In genomic region chr11:99084366-99084765, GRCm38 (mm10) we compare ENCODE assay signal across 23 mouse cellular contexts. TPM values are rescaled to one million over a fixed set of nuclear protein-coding genes. Genes with fewer than 3 reads are reported as not detected.
DNase-seq lines count a peak whose midpoint lies in the region; ATAC-seq and TF ChIP-seq lines count a peak whose summit lies in the region.
"Had no signal": no experiment of that assay in that cellular context is flagged by ENCODE, and none has a peak within 500 bp of the region (broad histone marks: within the 10 kb centered on the region; RNA-seq: fewer than 3 reads in every experiment).

No protein-coding gene starts in this region.

- peaks cover 48% of the 10 kb centered on the region for H3K4me1 ChIP-seq in limb, embryonic 15.5 days
- H3K4me1 ChIP-seq in thymus, adult 2 months (replicated peaks; ENCODE audit: control insufficient read depth, insufficient read depth, low read length) = no peaks in the 10 kb centered on the region
- H3K4me1 ChIP-seq: forebrain, embryonic 13.5 days; forebrain, embryonic 15.5 days had no signal

- peak; percentile 10 for DNase-seq in gastrocnemius, adult 2 months
- no peak for DNase-seq in gastrocnemius, postnatal 14 days
- peak; percentile 33 to 38 for DNase-seq in urinary bladder, postnatal 36 days (ENCODE audit: low spot score in 2 of 2)
- no peak for DNase-seq in urinary bladder, postnatal 25 days (ENCODE audit: low spot score)
- no peak for DNase-seq in thymus, adult 2 months
- DNase-seq: adrenal gland, adult 8-10 months; adrenal gland, postnatal 14 days; adrenal gland, postnatal 36 days; B cell, adult 2 months; cerebellum, adult 11-12 months; cerebellum, adult 2 months; cerebellum, adult 9-10 months; cerebellum, postnatal 10 days; cerebellum, postnatal 25 days had no signal

- TF ChIP-seq POLR2A in thymus, adult 2 months (IDR thresholded peaks at IDR 0.05; ENCODE audit: control insufficient read depth, extremely low read depth, insufficient read depth, low read length, poor library complexity) = no peak

- no peak for ATAC-seq in limb, embryonic 15.5 days (ENCODE audit: insufficient number of reproducible peaks, low FRiP score, low TSS enrichment, low read depth)
- ATAC-seq: activated CD4-positive, CD25-positive, alpha-beta regulatory T cell, adult 4 months; CD4-positive, CD25-positive, alpha-beta regulatory T cell, adult 4 months; forebrain, embryonic 13.5 days; forebrain, embryonic 15.5 days; Patski had no signal

- 64% methylated on average over 9 of the region's 9 CpGs for WGBS in limb, embryonic 15.5 days
- WGBS in thymus, adult 2 months = 96% methylated on average over 9 of the region's 9 CpGs

- H3K27ac ChIP-seq in gastrocnemius, adult 2 months = no peak overlapping the region
- H3K27ac ChIP-seq in limb, embryonic 15.5 days = peak overlapping the region; percentile 39; the same call in 1 of the 2 replicates
- H3K27ac ChIP-seq in thymus, adult 2 months (ENCODE audit: control insufficient read depth, insufficient read depth, low read length) = no peak overlapping the region
- H3K27ac ChIP-seq: embryonic facial prominence, embryonic 12.5 days; forebrain, embryonic 13.5 days; forebrain, embryonic 15.5 days had no signal

- no peak overlapping the region for H3K4me3 ChIP-seq in gastrocnemius, adult 2 months
- no peak overlapping the region for H3K4me3 ChIP-seq in limb, embryonic 15.5 days
- H3K4me3 ChIP-seq in thymus, adult 2 months (ENCODE audit: control insufficient read depth, insufficient read depth, low read length) = no peak overlapping the region
- H3K4me3 ChIP-seq: embryonic facial prominence, embryonic 10.5 days; embryonic facial prominence, embryonic 12.5 days; forebrain, embryonic 13.5 days; forebrain, embryonic 15.5 days had no signal

- intact Hi-C loops in gastrocnemius, adult 2 months (cut with DNase I) = no loop called here
- intact Hi-C loops in gastrocnemius, postnatal 14 days (cut with DNase I; ENCODE audit: low total_unique reads) = no loop called here

- no peaks in the 10 kb centered on the region for H3K36me3 ChIP-seq in limb, embryonic 15.5 days
- H3K36me3 ChIP-seq in thymus, adult 2 months (ENCODE audit: control insufficient read depth, insufficient read depth, low read length) = no peaks in the 10 kb centered on the region
- H3K36me3 ChIP-seq: embryonic facial prominence, embryonic 10.5 days; embryonic facial prominence, embryonic 12.5 days; forebrain, embryonic 15.5 days; G1E had no signal

- H3K9me3 ChIP-seq in limb, embryonic 15.5 days = no peaks in the 10 kb centered on the region
- H3K9me3 ChIP-seq: embryonic facial prominence, embryonic 10.5 days; embryonic facial prominence, embryonic 12.5 days; forebrain, embryonic 13.5 days; forebrain, embryonic 15.5 days; G1E had no signal

- no peak overlapping the region for H3K4me2 ChIP-seq in limb, embryonic 15.5 days
- H3K4me2 ChIP-seq: embryonic facial prominence, embryonic 12.5 days; forebrain, embryonic 13.5 days; forebrain, embryonic 15.5 days had no signal

- no peaks in the 10 kb centered on the region for H3K27me3 ChIP-seq in limb, embryonic 15.5 days
- no peaks in the 10 kb centered on the region for H3K27me3 ChIP-seq in thymus, adult 2 months (ENCODE audit: control insufficient read depth, insufficient read depth, low read length)
- H3K27me3 ChIP-seq: embryonic facial prominence, embryonic 12.5 days; forebrain, embryonic 13.5 days; forebrain, embryonic 15.5 days; Patski had no signal

- no peak for TF ChIP-seq CTCF in gastrocnemius, adult 2 months (IDR thresholded peaks at IDR 0.05)
- TF ChIP-seq CTCF in thymus, adult 2 months (IDR thresholded peaks at IDR 0.05; ENCODE audit: borderline replicate concordance, control insufficient read depth, extremely low read depth, insufficient read depth, low read length, poor library complexity) = no peak

- H3K9ac ChIP-seq in limb, embryonic 15.5 days = no peak overlapping the region
- H3K9ac ChIP-seq: embryonic facial prominence, embryonic 12.5 days; forebrain, embryonic 13.5 days; forebrain, embryonic 15.5 days had no signal

RNA-seq across cellular contexts. Expression of gene Tns4, which starts 4.7 kb away (rescaled TPM):
- under 1 TPM in 1 of 2 experiments, not detected in 1; 0.22 TPM for total RNA-seq in gastrocnemius, adult 2 months (2021)
- total RNA-seq in gastrocnemius, postnatal 14 days (2021) = under 1 TPM in 1 of 2 experiments, not detected in 1; 0.10 TPM
- 1.9 and 2.1 TPM in 2 replicates for polyA plus RNA-seq in limb, embryonic 15.5 days (2015; fragmentation: Nextera tagmentation; extraction: Ambion mirVana)
- polyA plus RNA-seq in thymus, adult 2 months (2012; rRNA removed) = 5.2 and 7.5 TPM in 2 replicates
- polyA plus RNA-seq: activated CD4-positive, CD25-positive, alpha-beta regulatory T cell, adult 4 months; forebrain, embryonic 13.5 days; forebrain, embryonic 15.5 days; Patski had no signal

RNA-seq across cellular contexts. Expression of gene Igfbp4, which starts 43.3 kb away (rescaled TPM):
- total RNA-seq in gastrocnemius, adult 2 months (2021) = 10 to 100 TPM; 30.4 to 36.8 TPM
- total RNA-seq in gastrocnemius, postnatal 14 days (2021) = 100 to 1,000 TPM in 1 of 2 experiments, 10 to 100 TPM in 1; 76.9 to 104 TPM
- polyA plus RNA-seq in limb, embryonic 15.5 days (2015; fragmentation: Nextera tagmentation; extraction: Ambion mirVana) = 1,243 and 1,296 TPM in 2 replicates
- polyA plus RNA-seq in thymus, adult 2 months (2012; rRNA removed) = 176 and 220 TPM in 2 replicates

Comparison
In these comparisons a context has a peak if more than half of its experiments do, and no peak if none do; other contexts are left out.
1. DNase-seq: peak in gastrocnemius, adult 2 months (single experiment) and urinary bladder, postnatal 36 days (2 of 2); none in gastrocnemius, postnatal 14 days (single experiment), urinary bladder, postnatal 25 days (single experiment) and thymus, adult 2 months (single experiment).